Mouse (Mus musculus): ENCODE measurements at regions not wholly inside any gene's neighbourhood (a gene's known extent, or its start where the extent isn't known, plus 50 kb on each side); places are given as distances from the start of the nearest gene placed in this dataset.
A peak's percentile ranks its signal among the peaks of the same experiment; 100 is the strongest.

- H3K4me1 ChIP-seq (replicated peaks; ENCODE audit: control insufficient read depth, insufficient read depth): no peaks in the 10 kb centered on the region
Measured at GRCm38 (mm10) chr9:32971421-32971820, 335.4 kb downstream of the Ets1 start.

GRCm38 (mm10) chr9:32971926-32972325 lies 335.9 kb downstream of the Ets1 start:
- peak overlapping the region; percentile 9; the same call in 1 of the 2 replicates for H3K27ac ChIP-seq (replicated peaks)
- H3K9me3 ChIP-seq (ENCODE audit: control insufficient read depth, low read length): no peaks in the 10 kb centered on the region
- H3K4me3 ChIP-seq (ENCODE audit: low read depth, low read length): no peak overlapping the region
- WGBS: 72% methylated on average over 7 of the region's 7 CpGs
- ATAC-seq (ENCODE audit: low FRiP score, low TSS enrichment) (peak; percentile 49; the same call in 1 of the 2 replicates), DNase-seq (ENCODE audit: low spot score) (no peak)
- no peak for TF ChIP-seq EP300 (optimal IDR thresholded peaks at IDR 0.05)
- no peak for TF ChIP-seq CTCF (IDR thresholded peaks at IDR 0.05; ENCODE audit: low read depth)
- H3K9ac ChIP-seq (ENCODE audit: low read length): no peak overlapping the region
- no peaks in the 10 kb centered on the region for H3K4me1 ChIP-seq (replicated peaks; ENCODE audit: control insufficient read depth, insufficient read depth)
- H3K4me2 ChIP-seq (replicated peaks; ENCODE audit: low read depth): no peak overlapping the region
- H3K36me3 ChIP-seq (ENCODE audit: control insufficient read depth, insufficient read depth, low read length): no peaks in the 10 kb centered on the region
- no peaks in the 10 kb centered on the region for H3K27me3 ChIP-seq (ENCODE audit: control insufficient read depth, insufficient read depth, low read length)

More at GRCm38 (mm10) chr9:32971421-32971820, 335.4 kb downstream of the Ets1 start:
- Histone ChIP-seq H3K27ac (replicated peaks) (peak overlapping the region; percentile 9; the same call in 1 of the 2 replicates), H3K36me3 (ENCODE audit: control insufficient read depth, insufficient read depth, low read length) (no peaks in the 10 kb centered on the region), H3K4me3 (ENCODE audit: low read depth, low read length) (no peak overlapping the region), H3K27me3 (ENCODE audit: control insufficient read depth, insufficient read depth, low read length) (no peaks in the 10 kb centered on the region), H3K4me2 (replicated peaks; ENCODE audit: low read depth) (no peak overlapping the region), H3K9me3 (ENCODE audit: control insufficient read depth, low read length) (no peaks in the 10 kb centered on the region), H3K9ac (ENCODE audit: low read length) (no peak overlapping the region)
- TF ChIP-seq EP300 (optimal IDR thresholded peaks at IDR 0.05) (no peak), CTCF (IDR thresholded peaks at IDR 0.05; ENCODE audit: low read depth) (no peak)
- WGBS: 78% methylated on average over 5 of the region's 5 CpGs
- ATAC-seq (ENCODE audit: low FRiP score, low TSS enrichment) (no peak), DNase-seq (ENCODE audit: low spot score) (no peak)

GRCm38 (mm10) chr9:32972431-32973052 lies 336.5 kb downstream of the Ets1 start:
- Histone ChIP-seq H3K27ac (replicated peaks) (no peak overlapping the region), H3K4me1 (replicated peaks; ENCODE audit: control insufficient read depth, insufficient read depth) (no peaks in the 10 kb centered on the region), H3K9ac (ENCODE audit: low read length) (no peak overlapping the region), H3K4me2 (replicated peaks; ENCODE audit: low read depth) (no peak overlapping the region), H3K9me3 (ENCODE audit: control insufficient read depth, low read length) (no peaks in the 10 kb centered on the region), H3K36me3 (ENCODE audit: control insufficient read depth, insufficient read depth, low read length) (no peaks in the 10 kb centered on the region), H3K4me3 (ENCODE audit: low read depth, low read length) (no peak overlapping the region), H3K27me3 (ENCODE audit: control insufficient read depth, insufficient read depth, low read length) (no peaks in the 10 kb centered on the region)
- 53% methylated on average over 7 of the region's 7 CpGs for WGBS
- DNase-seq (ENCODE audit: low spot score): no peak
- no peak for ATAC-seq (ENCODE audit: low FRiP score, low TSS enrichment)
- TF ChIP-seq CTCF (IDR thresholded peaks at IDR 0.05; ENCODE audit: low read depth) (no peak), EP300 (optimal IDR thresholded peaks at IDR 0.05) (no peak)

GRCm38 (mm10) chr9:32977732-32978131 lies 341.7 kb downstream of the Ets1 start:
- Histone ChIP-seq H3K9me3 (ENCODE audit: control insufficient read depth, low read length) (no peaks in the 10 kb centered on the region), H3K4me2 (replicated peaks; ENCODE audit: low read depth) (no peak overlapping the region), H3K36me3 (ENCODE audit: control insufficient read depth, insufficient read depth, low read length) (no peaks in the 10 kb centered on the region), H3K27me3 (ENCODE audit: control insufficient read depth, insufficient read depth, low read length) (no peaks in the 10 kb centered on the region), H3K27ac (replicated peaks) (no peak overlapping the region), H3K4me3 (ENCODE audit: low read depth, low read length) (no peak overlapping the region), H3K9ac (ENCODE audit: low read length) (no peak overlapping the region), H3K4me1 (replicated peaks; ENCODE audit: control insufficient read depth, insufficient read depth) (no peaks in the 10 kb centered on the region)
- no peak for ATAC-seq (ENCODE audit: low FRiP score, low TSS enrichment)
- DNase-seq (ENCODE audit: low spot score): no peak
- 69% methylated on average over 7 of the region's 7 CpGs for WGBS
- no peak for TF ChIP-seq EP300 (optimal IDR thresholded peaks at IDR 0.05)
- TF ChIP-seq CTCF (IDR thresholded peaks at IDR 0.05; ENCODE audit: low read depth): no peak

- H3K4me1 ChIP-seq (replicated peaks; ENCODE audit: control insufficient read depth, insufficient read depth): no peaks in the 10 kb centered on the region
- H3K4me2 ChIP-seq (replicated peaks; ENCODE audit: low read depth): no peak overlapping the region
- TF ChIP-seq EP300 (optimal IDR thresholded peaks at IDR 0.05): no peak
- H3K4me3 ChIP-seq (ENCODE audit: low read depth, low read length): no peak overlapping the region
- H3K9ac ChIP-seq (ENCODE audit: low read length): no peak overlapping the region
- no peaks in the 10 kb centered on the region for H3K27me3 ChIP-seq (ENCODE audit: control insufficient read depth, insufficient read depth, low read length)
- H3K36me3 ChIP-seq (ENCODE audit: control insufficient read depth, insufficient read depth, low read length): no peaks in the 10 kb centered on the region
- H3K9me3 ChIP-seq (ENCODE audit: control insufficient read depth, low read length): no peaks in the 10 kb centered on the region
- no peak for DNase-seq (ENCODE audit: low spot score)
- H3K27ac ChIP-seq (replicated peaks): no peak overlapping the region
- ATAC-seq (ENCODE audit: low FRiP score, low TSS enrichment): no peak
Measured at GRCm38 (mm10) chr9:32980846-32981245, 344.8 kb downstream of the Ets1 start.

GRCm38 (mm10) chr9:32983182-32983581 lies 347.2 kb downstream of the Ets1 start:
- Histone ChIP-seq H3K9me3 (ENCODE audit: control insufficient read depth, low read length) (no peaks in the 10 kb centered on the region), H3K4me1 (replicated peaks; ENCODE audit: control insufficient read depth, insufficient read depth) (no peaks in the 10 kb centered on the region), H3K27me3 (ENCODE audit: control insufficient read depth, insufficient read depth, low read length) (no peaks in the 10 kb centered on the region), H3K4me3 (ENCODE audit: low read depth, low read length) (no peak overlapping the region), H3K36me3 (ENCODE audit: control insufficient read depth, insufficient read depth, low read length) (no peaks in the 10 kb centered on the region), H3K9ac (ENCODE audit: low read length) (no peak overlapping the region), H3K27ac (replicated peaks) (no peak overlapping the region), H3K4me2 (replicated peaks; ENCODE audit: low read depth) (no peak overlapping the region)
- ATAC-seq (ENCODE audit: low FRiP score, low TSS enrichment) (no peak), DNase-seq (ENCODE audit: low spot score) (no peak)
- TF ChIP-seq EP300 (optimal IDR thresholded peaks at IDR 0.05) (no peak), CTCF (IDR thresholded peaks at IDR 0.05; ENCODE audit: low read depth) (no peak)
- WGBS: 58% methylated on average over 2 of the region's 2 CpGs

Measured in stomach, postnatal 0 days (tissue).